Mouse (Mus musculus): ENCODE measurements around the gene Trnt1. TPM values are rescaled to one million over a fixed set of nuclear protein-coding genes. Genes with fewer than 3 reads are reported as not detected.

Gene Trnt1
- total RNA-seq, 4 experiments from 2014 or later: 41.4 to 60.5 (median 46.7) TPM

GRCm38 (mm10) chr6:106770046-106770445, 1.1 kb downstream of the Trnt1 start:
- no peak for DNase-seq (ENCODE audit: low spot score in 2 of 2)

- no peak for DNase-seq (ENCODE audit: low spot score in 2 of 2)
Observed at GRCm38 (mm10) chr6:106787138-106787537, 18.2 kb downstream of the Trnt1 start.

- DNase-seq (ENCODE audit: low spot score in 2 of 2): no peak
Observed at GRCm38 (mm10) chr6:106791429-106791828, 22.5 kb downstream of the Trnt1 start.

GRCm38 (mm10) chr6:106792486-106792885, 23.6 kb downstream of the Trnt1 start:
- no peak for DNase-seq (ENCODE audit: low spot score in 2 of 2)

GRCm38 (mm10) chr6:106793088-106793487, 24.2 kb downstream of the Trnt1 start:
- DNase-seq (ENCODE audit: low spot score in 2 of 2): no peak

- DNase-seq (ENCODE audit: low spot score in 2 of 2): no peak
Observed at GRCm38 (mm10) chr6:106793621-106794020, 24.7 kb downstream of the Trnt1 start.

GRCm38 (mm10) chr6:106794094-106794814, 25.3 kb downstream of the Trnt1 start:
- DNase-seq (ENCODE audit: low spot score in 2 of 2): no peak

- DNase-seq (ENCODE audit: low spot score in 2 of 2): peak; percentile 81 to 92
Observed at GRCm38 (mm10) chr6:106799333-106800226, 30.7 kb downstream of the Trnt1 start, which contains the start of gene Crbn. Crbn (minus strand) TSS chr6:106800077.

- no peak for DNase-seq (ENCODE audit: low spot score in 2 of 2)
Observed at GRCm38 (mm10) chr6:106800227-106800557, 31.3 kb downstream of the Trnt1 start.

- peak; percentile 40 for DNase-seq (ENCODE audit: low spot score in 2 of 2)
Observed at GRCm38 (mm10) chr6:106804904-106805303, 36.0 kb downstream of the Trnt1 start.

- DNase-seq (ENCODE audit: low spot score in 2 of 2): no peak
Observed at GRCm38 (mm10) chr6:106809161-106809560, 40.2 kb downstream of the Trnt1 start.

- no peak for DNase-seq (ENCODE audit: low spot score in 2 of 2)
Observed at GRCm38 (mm10) chr6:106810686-106811085, 41.8 kb downstream of the Trnt1 start.

- DNase-seq (ENCODE audit: low spot score in 2 of 2): no peak
Observed at GRCm38 (mm10) chr6:106819246-106819645, 50.3 kb downstream of the Trnt1 start.

GRCm38 (mm10) chr6:106819906-106820305, 51.0 kb downstream of the Trnt1 start:
- DNase-seq (ENCODE audit: low spot score in 2 of 2): no peak

GRCm38 (mm10) chr6:106820566-106820965, 51.6 kb downstream of the Trnt1 start:
- DNase-seq (ENCODE audit: low spot score in 2 of 2): no peak

GRCm38 (mm10) chr6:106822329-106822728, 53.4 kb downstream of the Trnt1 start:
- peak; percentile 18 to 41 for DNase-seq (ENCODE audit: low spot score in 2 of 2)

Other genes with a start within 250 kb of the Trnt1 start
- not detected for gene Il5ra, start 20.1 kb upstream of the Trnt1 start, total RNA-seq (2022)
- gene Crbn, start 31.0 kb downstream of the Trnt1 start, total RNA-seq (2022): 100 to 1,000 TPM in 3 of 4 experiments, 10 to 100 TPM in 1; 97.6 to 107 (median 104) TPM